Mouse (Mus musculus) kidney, adult 2 months (tissue): Measurements from ENCODE around the gene Cldn20.

Source experiments
- CTCF ChIP-seq: fragments of 200-500 bp; conservative IDR thresholded peaks from 2 replicates; pipeline ENCODE4 v1.5.1; 2011; ENCODE audit warnings: low read depth, mild to moderate bottlenecking, control low read depth, low read length, moderate library complexity, mixed read lengths; ENCODE audit not compliant: insufficient read depth, insufficient read length
- POLR2A ChIP-seq: fragments of 200-500 bp; IDR thresholded peaks from one replicate; pipeline ENCODE4 v1.6.1; 2011; ENCODE audit warnings: low read depth, low read length, control low read depth

DNA sequence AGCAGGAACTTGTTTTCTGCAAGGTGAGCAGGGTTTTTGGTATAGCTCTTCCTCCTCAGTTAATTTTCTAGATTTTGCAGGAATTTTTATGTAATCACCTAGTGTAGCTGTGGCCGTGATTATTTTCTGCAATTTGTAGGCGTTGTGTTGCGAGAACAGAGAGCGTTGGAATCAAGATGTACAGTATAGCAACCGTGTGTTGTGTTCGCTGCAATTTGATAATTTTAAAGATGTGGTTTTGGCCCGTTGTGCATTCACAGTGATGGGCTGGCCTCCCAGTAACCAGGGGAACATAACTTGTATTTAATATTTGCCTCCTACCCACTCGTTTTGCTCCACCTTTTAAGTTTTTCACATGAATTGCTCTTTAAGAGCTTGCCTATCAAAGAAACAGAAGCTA, 49.3 kb upstream of the Cldn20 start:
- TF ChIP-seq POLR2A: no peak
- no peak for TF ChIP-seq CTCF
